Mouse (Mus musculus) brain, embryonic 14.5 days (tissue): ENCODE measurements around the gene Sbp.

ENCODE experiments used
- CTCF ChIP-seq: fragments of 200-500 bp; IDR thresholded peaks from 2 replicates; pipeline ENCODE4 v1.5.1; 2012; ENCODE audit warnings: inconsistent platforms, mild to moderate bottlenecking, moderate library complexity, borderline replicate concordance; ENCODE audit not compliant: insufficient read depth, insufficient read length; ENCODE audit errors: extremely low read depth
- POLR2A ChIP-seq: fragments of 200-500 bp; IDR thresholded peaks from 2 replicates; pipeline ENCODE4 v1.6.1; 2012; ENCODE audit warnings: mild to moderate bottlenecking, inconsistent platforms, borderline replicate concordance; ENCODE audit not compliant: poor library complexity, insufficient read depth, insufficient read length, severe bottlenecking; ENCODE audit errors: extremely low read depth

DNA sequence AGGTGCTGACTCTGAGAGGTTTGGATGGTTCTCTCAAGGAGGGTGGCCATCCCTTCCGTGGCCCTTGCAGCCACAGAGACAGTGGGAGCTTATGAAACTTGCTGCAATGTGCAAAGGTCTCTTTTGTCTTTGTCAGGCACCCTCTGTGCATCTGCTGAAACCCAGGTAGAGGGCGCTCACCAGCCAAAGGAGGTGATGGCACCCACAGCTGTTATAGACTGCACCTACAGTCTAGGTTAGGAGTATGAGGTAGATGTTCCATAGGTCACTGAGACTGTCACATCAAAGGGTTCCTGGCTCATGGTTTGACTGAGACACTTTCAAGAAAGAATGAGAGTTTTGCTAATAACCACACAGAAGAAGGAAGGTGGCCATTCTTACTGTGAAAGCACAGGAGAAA is 27.3 kb downstream of the Sbp start:
- TF ChIP-seq CTCF (no peak), POLR2A (no peak)
